Mouse (Mus musculus) olfactory bulb, adult 2 months (tissue): Measurements from ENCODE around the gene Pofut1.

ENCODE experiments used
- CTCF ChIP-seq: fragments of 200-500 bp; IDR thresholded peaks from 2 replicates; pipeline ENCODE4 v1.5.1; 2012; ENCODE audit warnings: low read depth, mild to moderate bottlenecking, low read length, moderate library complexity; ENCODE audit not compliant: insufficient read depth
- POLR2A ChIP-seq: fragments of 200-500 bp; IDR thresholded peaks from 2 replicates; pipeline ENCODE4 v1.6.1; 2012; ENCODE audit warnings: mild to moderate bottlenecking, low read depth, low read length, moderate library complexity; ENCODE audit not compliant: insufficient read depth

GRCm38 (mm10) chr2:153318408-153318807 is 77.1 kb downstream of the Pofut1 start:
- no peak for TF ChIP-seq POLR2A
- TF ChIP-seq CTCF = no peak
